Mouse (Mus musculus): Measurements from ENCODE around the gene Gm20449.
"Not testable (repeated sequence)": the region's sequence is repeated elsewhere in the genome, so short reads cannot be mapped to it uniquely, and the experiment has no call there.

Gm20449 gene

DNA sequence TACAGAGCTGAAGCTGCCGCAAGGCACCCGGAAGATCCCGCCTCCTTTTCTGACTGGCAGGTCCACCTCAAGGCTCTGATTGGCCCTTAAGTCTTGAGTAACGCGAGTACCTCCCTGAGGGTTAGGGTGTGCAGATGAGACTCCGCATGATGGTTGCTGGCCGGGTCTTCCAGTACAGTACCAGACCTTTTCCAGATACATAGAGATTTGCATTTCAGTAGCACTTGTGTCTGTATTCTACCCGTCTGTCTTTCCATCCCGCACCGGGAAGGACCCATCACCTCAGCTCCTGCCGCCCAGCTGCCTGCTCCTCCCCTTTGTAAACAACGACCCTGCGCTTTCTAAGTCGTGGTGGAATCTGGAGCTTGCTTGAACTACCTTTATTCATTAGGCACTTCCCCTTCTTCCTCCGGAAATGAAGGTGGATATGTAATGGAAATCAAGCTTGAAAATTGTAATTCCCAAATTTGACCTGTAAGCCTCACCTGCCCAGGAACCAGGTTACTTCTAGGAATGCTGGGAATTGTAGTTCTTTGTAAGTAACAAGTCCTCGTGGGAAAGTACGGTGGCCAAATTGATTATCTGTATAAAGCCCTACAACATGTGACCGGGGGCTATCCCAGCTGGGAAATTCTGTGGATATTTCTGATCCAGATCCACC is at the start of gene Gm20449, which contains the start of gene AW146154:
Gene Gm20449, minus strand, starts transcription at position 29 of the 661 bp plus-strand sequence.
Gene AW146154, minus strand, starts transcription at position 502 of the 661 bp plus-strand sequence.
- in situ Hi-C loops (cut with MboI, MseI), result loop anchor here (5.0 to 10.0 kb wide), 2 partner anchors 97 to 1845 kb away; no protein-coding TSS in a partner anchor

GRCm38 (mm10) chr7:41512672-41513071 is 13.5 kb upstream of the Gm20449 start:
- in situ Hi-C loops (cut with MboI, MseI), result no loop called here

- in situ Hi-C loops (cut with MboI, MseI), result no loop called here
These were observed 13.0 kb upstream of the Gm20449 start for GRCm38 (mm10) chr7:41512207-41512606.

DNA sequence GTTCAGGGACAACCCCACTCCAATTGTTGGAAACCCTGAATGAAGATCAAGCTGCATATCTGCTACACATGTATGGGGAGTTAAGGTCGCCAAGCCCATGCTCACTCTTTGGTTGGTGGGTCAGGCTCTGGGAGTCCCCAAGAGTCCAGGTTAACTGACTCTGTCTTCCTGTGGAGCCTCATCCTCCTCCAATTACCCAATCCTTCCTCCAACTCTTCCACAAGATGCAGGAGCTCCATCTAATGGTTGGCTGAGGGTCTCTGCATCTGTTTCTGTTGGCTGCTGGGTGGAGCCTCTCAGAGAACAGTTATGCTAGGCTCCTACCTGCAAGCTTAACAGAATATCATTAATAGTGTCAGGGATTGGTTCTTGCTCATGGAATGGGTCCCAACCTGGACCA is 3.2 kb upstream of the Gm20449 start:
- in situ Hi-C loops (cut with MboI, MseI), result no loop called here

- in situ Hi-C loops (cut with MboI, MseI), result no loop called here
These were observed 1.1 kb upstream of the Gm20449 start for GRCm38 (mm10) chr7:41500151-41500934.

- in situ Hi-C loops (cut with MboI, MseI), result loop anchor here (5.0 to 10.0 kb wide), 2 partner anchors 97 to 1844 kb away; no protein-coding TSS in a partner anchor
These were observed 214 bp downstream of the Gm20449 start for GRCm38 (mm10) chr7:41499018-41499388.

- in situ Hi-C loops (cut with MboI, MseI), result loop anchor here (5.0 to 10.0 kb wide), 2 partner anchors 96 to 1844 kb away; no protein-coding TSS in a partner anchor
These were observed 753 bp downstream of the Gm20449 start for GRCm38 (mm10) chr7:41498464-41498863.

DNA sequence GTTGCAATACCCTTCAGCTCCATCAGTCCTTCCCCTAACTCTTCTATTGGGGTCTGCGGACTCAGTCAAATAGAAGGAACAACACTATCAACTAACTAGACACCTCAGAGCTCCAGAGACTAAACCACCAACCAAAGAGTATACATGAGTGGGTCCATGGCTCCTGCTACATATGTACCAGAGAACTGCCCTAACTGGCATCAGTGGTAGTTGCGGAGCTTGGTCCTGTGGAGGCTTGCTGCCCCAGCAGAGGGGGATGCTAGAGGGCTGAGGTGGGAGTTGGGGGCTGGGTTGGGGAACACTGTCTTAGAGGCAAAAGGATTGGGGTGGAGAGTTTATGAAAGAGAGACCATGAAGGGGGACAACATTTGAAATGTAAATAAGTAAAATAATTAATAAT is 1.3 kb downstream of the Gm20449 start:
- in situ Hi-C loops (cut with MboI, MseI), result loop anchor here (5.0 to 10.0 kb wide), 2 partner anchors 96 to 1843 kb away; no protein-coding TSS in a partner anchor

- in situ Hi-C loops (cut with MboI, MseI), result no loop called here
These were observed 47.4 kb downstream of the Gm20449 start for GRCm38 (mm10) chr7:41451864-41452263.

DNA sequence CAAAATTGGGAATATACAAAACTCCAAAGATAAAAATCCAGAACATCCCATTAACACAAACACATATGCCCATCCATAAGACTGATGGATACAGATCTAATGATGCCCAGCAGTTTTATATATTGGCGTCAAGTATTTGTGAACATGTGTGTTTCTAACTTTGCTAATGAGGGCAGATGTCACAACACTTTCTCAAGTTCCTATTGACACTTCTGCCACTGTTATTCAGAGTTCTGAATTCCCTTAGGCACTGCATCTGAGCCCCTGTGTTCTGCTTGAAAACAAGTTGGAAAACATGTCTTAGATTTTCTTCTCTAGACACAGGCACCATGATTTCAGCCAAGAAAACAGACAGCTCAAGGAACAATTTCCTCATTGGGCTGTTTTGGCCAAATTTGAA is 50.6 kb downstream of the Gm20449 start, which contains the start of gene Vmn2r57:
Gene Vmn2r57, minus strand, starts transcription at position 101 of the 400 bp plus-strand sequence.
- in situ Hi-C loops (cut with MboI, MseI), result not testable (repeated sequence)

DNA sequence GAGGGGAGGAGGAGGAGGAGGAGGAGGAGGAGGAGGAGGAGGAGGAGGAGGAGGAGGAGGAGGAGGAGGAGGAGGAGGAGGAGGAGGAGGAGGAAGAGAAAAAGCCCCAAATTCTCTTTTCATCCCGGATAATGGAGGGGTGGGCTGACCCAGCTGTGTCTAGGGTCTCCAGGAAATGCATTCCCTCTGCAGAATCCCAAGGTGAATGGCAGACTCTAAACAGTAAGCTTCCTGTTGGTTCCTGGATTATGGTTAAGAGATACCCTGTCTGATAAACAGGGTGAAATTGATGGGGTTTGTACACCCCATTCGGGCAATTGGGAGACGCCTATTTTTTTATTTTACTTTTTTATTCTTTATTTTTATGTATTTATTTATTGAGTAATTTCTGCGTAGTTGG is 105.1 kb downstream of the Gm20449 start:
- in situ Hi-C loops (cut with MboI, MseI), result loop anchor here (10.0 to 25.0 kb wide), 2 partner anchors 1093 to 1511 kb away; no protein-coding TSS in a partner anchor

- in situ Hi-C loops (cut with MboI, MseI), result loop anchor here (10.0 to 25.0 kb wide), 2 partner anchors 1094 to 1511 kb away; no protein-coding TSS in a partner anchor
These were observed 105.9 kb downstream of the Gm20449 start, which contains the start of gene AI987944 for GRCm38 (mm10) chr7:41393048-41393971. AI987944 (minus strand) TSS chr7:41393379.

Measured in regulatory T cell (primary cell).